Mouse (Mus musculus) cerebellum, adult 2 months (tissue): ENCODE measurements at regions not wholly inside any gene's neighbourhood (a gene's known extent, or its start where the extent isn't known, plus 50 kb on each side); places are given as distances from the start of the nearest gene placed in this dataset.

Experiments
- DNase-seq, 2 experiments: peaks; one replicate each; pipeline ENCODE4 v3.0.0; 2021
- H3K27ac ChIP-seq: fragments of 200-500 bp; 2 replicates; pipeline ENCODE4 v1.5.1; 2012; ENCODE audit warnings: low read length, control low read depth, inconsistent platforms; ENCODE audit not compliant: insufficient read depth
- H3K27me3 ChIP-seq: fragments of 200-500 bp; 2 replicates; pipeline ENCODE4 v1.6.1; 2012; ENCODE audit warnings: inconsistent platforms, mild to moderate bottlenecking, low read length, moderate library complexity; ENCODE audit not compliant: control insufficient read depth, insufficient read depth
- H3K4me1 ChIP-seq: fragments of 200-500 bp; 2 replicates; pipeline ENCODE4 v1.6.1; 2011; ENCODE audit warnings: low read length; ENCODE audit not compliant: control insufficient read depth, insufficient read depth
- H3K4me3 ChIP-seq: fragments of 200-500 bp; replicated peaks from 2 replicates; pipeline ENCODE3; 2011; ENCODE audit warnings: mild to moderate bottlenecking, low read depth, low read length, control low read depth; ENCODE audit not compliant: insufficient read depth
- CTCF ChIP-seq: fragments of 200-500 bp; IDR thresholded peaks from 2 replicates; pipeline ENCODE4 v1.5.1; 2011; ENCODE audit warnings: low read depth, mild to moderate bottlenecking, control low read depth, low read length, moderate library complexity, borderline replicate concordance; ENCODE audit not compliant: insufficient read depth
- POLR2A ChIP-seq: fragments of 200-500 bp; IDR thresholded peaks from 2 replicates; pipeline ENCODE4 v1.6.1; 2011; ENCODE audit warnings: low read length, control low read depth, borderline replicate concordance; ENCODE audit not compliant: insufficient read depth
- WGBS: fragments of 180-500 bp; shearing (Covaris S2); methylation state at CpG from one replicate; pipeline ENCODE4 v1.1.7; 2018; 5-methylcytosine and 5-hydroxymethylcytosine counted together

DNA sequence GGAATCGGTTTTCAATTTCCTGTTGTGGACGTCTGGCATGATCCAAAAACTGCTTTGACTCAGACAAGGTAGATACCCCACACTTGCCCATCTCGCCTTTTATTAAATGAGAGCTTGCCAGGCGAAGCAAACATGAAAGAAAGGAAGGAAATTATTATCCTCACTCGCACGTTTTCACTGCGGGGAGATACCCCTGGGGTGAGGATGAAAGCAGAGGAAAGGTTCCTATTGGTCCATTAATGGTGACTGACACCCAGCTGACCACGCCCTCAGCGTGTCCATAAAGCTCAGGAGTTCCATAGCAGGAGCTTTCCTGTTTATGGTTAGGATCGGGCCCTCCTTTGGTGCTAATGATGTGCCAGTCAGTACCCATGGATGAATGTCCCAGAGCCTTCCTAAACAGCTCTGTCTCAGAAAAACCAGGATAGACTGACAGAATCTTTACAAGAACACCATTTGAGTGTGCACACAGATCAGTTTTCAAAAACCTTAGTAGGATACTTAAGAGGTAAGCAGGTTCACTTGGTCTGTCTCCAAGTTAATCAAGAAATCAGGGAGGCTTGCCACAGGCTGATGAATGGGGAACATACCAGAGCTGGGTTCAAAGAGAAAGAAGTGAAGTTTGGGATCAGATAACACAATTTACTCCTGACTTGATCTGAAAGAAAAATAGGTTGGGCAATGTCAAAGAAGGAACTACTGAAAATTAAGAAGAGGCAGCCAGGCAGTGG is 130.7 kb upstream of the Nebl start:
- Histone ChIP-seq H3K4me3 (no peak overlapping the region), H3K27me3 (no peaks in the 10 kb centered on the region; the same call in 1 of the 2 replicates), H3K27ac (no peak overlapping the region), H3K4me1 (peaks cover 2% of the 10 kb centered on the region; the same call in 1 of the 2 replicates)
- DNase-seq: no peak
- WGBS: 22% methylated on average over 10 of the region's 10 CpGs
- no peak for TF ChIP-seq CTCF
- no peak for TF ChIP-seq POLR2A

DNA sequence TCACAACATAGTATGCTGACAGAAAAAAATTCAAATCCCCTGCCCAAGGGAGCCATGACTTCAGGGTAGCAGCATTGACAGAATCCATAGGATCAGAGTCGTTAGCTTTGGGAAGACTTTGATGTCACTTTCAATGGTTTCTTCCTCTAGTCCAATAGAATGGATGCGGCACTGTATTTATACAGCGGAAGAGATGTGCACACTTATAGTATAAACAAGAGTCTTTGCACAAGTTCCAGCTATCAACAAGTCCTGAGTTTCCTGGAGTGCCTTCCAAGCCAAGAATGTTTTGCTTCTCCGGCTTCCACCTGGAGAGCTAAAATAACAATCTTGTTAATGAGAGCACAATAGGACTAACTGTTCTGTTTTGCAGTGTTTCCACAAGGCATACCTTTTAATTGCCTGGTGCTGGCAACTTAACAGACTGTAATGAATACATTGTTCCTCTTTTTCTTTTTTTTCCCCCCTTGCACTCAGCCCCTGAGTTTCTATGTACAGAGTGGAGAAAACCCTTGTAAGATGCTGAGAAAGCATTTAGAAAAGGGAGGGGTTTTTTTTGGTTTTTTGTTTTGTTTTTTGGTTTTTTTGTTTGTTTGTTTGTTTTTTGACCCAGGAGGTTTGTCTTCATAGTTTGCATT is 129.8 kb upstream of the Nebl start:
- 67% methylated on average over 4 of the region's 4 CpGs for WGBS
- Histone ChIP-seq H3K27ac (no peak overlapping the region), H3K4me1 (peaks cover 2% of the 10 kb centered on the region; the same call in 1 of the 2 replicates), H3K4me3 (no peak overlapping the region), H3K27me3 (no peaks in the 10 kb centered on the region; the same call in 1 of the 2 replicates)
- DNase-seq: no peak
- TF ChIP-seq CTCF: no peak
- TF ChIP-seq POLR2A: no peak

GRCm38 (mm10) chr2:17859234-17859633 is 128.0 kb upstream of the Nebl start:
- TF ChIP-seq POLR2A: no peak
- no peak for TF ChIP-seq CTCF
- Histone ChIP-seq H3K4me3 (no peak overlapping the region), H3K4me1 (peaks cover 2% of the 10 kb centered on the region; the same call in 1 of the 2 replicates), H3K27ac (no peak overlapping the region), H3K27me3 (no peaks in the 10 kb centered on the region; the same call in 1 of the 2 replicates)
- 98% methylated on average over 8 of the region's 8 CpGs for WGBS
- DNase-seq: no peak

DNA sequence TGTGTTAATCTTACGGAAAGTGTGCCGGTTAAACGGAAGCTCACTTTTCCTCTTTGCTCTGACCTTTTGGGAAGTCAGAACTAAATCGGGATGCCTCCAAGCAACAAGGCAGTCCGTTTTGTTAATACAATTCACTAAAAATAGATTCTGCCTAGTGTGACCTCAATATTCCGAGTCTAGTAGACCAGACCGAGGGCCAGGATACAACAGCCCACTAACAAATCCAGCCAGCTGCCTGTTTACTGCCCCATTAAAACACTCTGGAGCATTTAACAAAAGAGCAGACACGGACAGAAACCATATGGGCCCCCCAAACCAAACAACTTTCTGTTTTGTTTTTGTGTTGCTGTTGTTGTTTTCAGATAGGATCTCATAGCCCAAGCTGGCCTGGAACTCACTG is 127.1 kb upstream of the Nebl start:
- Histone ChIP-seq H3K4me1 (peaks cover 2% of the 10 kb centered on the region; the same call in 1 of the 2 replicates), H3K4me3 (no peak overlapping the region), H3K27me3 (no peaks in the 10 kb centered on the region; the same call in 1 of the 2 replicates), H3K27ac (no peak overlapping the region)
- no peak for DNase-seq
- 71% methylated on average over 8 of the region's 8 CpGs for WGBS
- TF ChIP-seq POLR2A: no peak
- no peak for TF ChIP-seq CTCF

DNA sequence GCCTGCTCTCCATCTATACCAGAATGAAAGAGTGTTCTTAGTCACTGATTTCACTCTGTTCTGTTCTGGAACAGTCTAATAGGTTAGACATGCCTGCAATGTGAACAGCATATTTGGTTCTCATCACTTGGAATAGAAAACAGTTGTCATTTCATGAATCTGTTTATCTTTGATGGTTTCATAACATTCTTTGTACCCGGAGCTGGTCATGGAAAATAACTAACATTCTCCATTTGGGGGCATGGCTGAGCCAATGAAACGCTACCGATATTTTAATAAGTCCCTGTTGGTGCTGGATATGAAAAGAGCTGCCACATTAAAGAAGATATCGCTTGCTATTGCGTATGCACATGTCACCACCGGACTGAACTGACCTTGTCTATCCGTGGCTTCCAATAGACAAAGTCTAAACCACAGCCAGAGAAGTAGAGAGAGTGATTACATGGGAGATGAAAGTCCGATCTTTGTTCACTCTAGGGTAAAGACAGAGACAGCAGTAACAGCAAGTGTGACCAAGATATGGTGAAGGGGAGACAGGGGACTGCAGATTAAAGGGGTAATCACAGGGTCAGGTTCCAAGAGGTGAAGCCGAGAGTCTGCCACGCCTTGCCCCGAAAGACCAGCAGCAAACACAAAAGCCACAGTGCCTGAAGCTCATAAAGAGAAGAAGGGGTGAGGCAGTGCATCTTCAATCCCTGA is 124.5 kb upstream of the Nebl start:
- no peak overlapping the region for H3K4me3 ChIP-seq
- no peaks in the 10 kb centered on the region for H3K27me3 ChIP-seq
- DNase-seq: no peak
- TF ChIP-seq POLR2A (no peak), CTCF (no peak)
- no peak overlapping the region for H3K27ac ChIP-seq
- H3K4me1 ChIP-seq: peaks cover 1% of the 10 kb centered on the region; the same call in 1 of the 2 replicates
- 81% methylated on average over 11 of the region's 11 CpGs for WGBS

- Histone ChIP-seq H3K27ac (no peak overlapping the region), H3K4me3 (no peak overlapping the region), H3K4me1 (no peaks in the 10 kb centered on the region), H3K27me3 (no peaks in the 10 kb centered on the region)
- WGBS: 60% methylated on average over 3 of the region's 3 CpGs
- no peak for DNase-seq
- TF ChIP-seq CTCF (no peak), POLR2A (no peak)
Measured at GRCm38 (mm10) chr2:17854088-17854487, 122.8 kb upstream of the Nebl start.

GRCm38 (mm10) chr2:17853500-17854011 is 122.3 kb upstream of the Nebl start:
- H3K27ac ChIP-seq: no peak overlapping the region
- 28% methylated on average over 11 of the region's 11 CpGs for WGBS
- H3K4me1 ChIP-seq: no peaks in the 10 kb centered on the region
- H3K4me3 ChIP-seq: no peak overlapping the region
- TF ChIP-seq CTCF: no peak
- no peak for TF ChIP-seq POLR2A
- no peaks in the 10 kb centered on the region for H3K27me3 ChIP-seq
- DNase-seq: no peak
